Mouse (Mus musculus) gastrocnemius, adult 2 months (tissue): ENCODE data around the gene Adgrf2. TPM values are rescaled to one million over a fixed set of nuclear protein-coding genes. Genes with fewer than 3 reads are reported as not detected.

Experiments used
- DNase-seq: peaks from one replicate; pipeline ENCODE4 v3.0.0; 2022
- H3K27ac ChIP-seq: fragments of 200-600 bp; 2 replicates; pipeline ENCODE4 v1.8.1; 2022; ENCODE audit warnings: mild to moderate bottlenecking
- H3K4me3 ChIP-seq: fragments of 200-600 bp; 2 replicates; pipeline ENCODE4 v1.8.1; 2022; ENCODE audit warnings: mild to moderate bottlenecking, moderate library complexity
- CTCF ChIP-seq: fragments of 200-600 bp; IDR thresholded peaks from 2 replicates; pipeline ENCODE4 v1.8.1; 2022; ENCODE audit warnings: antibody characterized with exemption, mild to moderate bottlenecking, moderate library complexity
- intact Hi-C: fragments of 180-260 bp; cut with DNase I; formaldehyde crosslinking; loops from one replicate; pipeline ENCODE4 v1.15.1; 2025
- total RNA-seq, 2 experiments: library from RNA; stranded (reverse); gene quantifications; 2 replicates each; pipeline ENCODE4 v1.2.3; 2021

Adgrf2 gene
- total RNA-seq, 2 experiments from 2014 or later, result 0.33 to 0.36 TPM

DNA sequence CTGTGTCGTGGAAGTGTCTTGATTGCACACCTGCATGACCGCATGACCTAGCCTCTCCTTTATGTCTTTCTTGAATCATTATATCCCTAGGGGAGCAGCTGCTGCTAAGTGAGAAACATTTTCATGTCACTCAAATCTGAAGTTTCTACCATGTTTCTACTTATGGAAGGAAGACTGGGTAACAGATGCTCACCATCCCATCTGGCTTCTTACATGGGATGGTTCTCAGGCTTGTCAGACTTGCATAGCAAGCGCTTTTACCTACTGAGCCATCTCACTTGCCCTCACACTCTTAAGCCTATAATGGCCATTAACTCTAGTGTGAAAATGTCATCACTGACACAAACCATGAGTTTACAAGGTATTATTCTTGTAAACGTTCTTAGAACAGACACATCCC lies 36.4 kb downstream of the Adgrf2 start:
- TF ChIP-seq CTCF, result no peak
- Histone ChIP-seq H3K4me3 (no peak overlapping the region), H3K27ac (no peak overlapping the region)
- intact Hi-C loops, result no loop called here
- no peak for DNase-seq

DNA sequence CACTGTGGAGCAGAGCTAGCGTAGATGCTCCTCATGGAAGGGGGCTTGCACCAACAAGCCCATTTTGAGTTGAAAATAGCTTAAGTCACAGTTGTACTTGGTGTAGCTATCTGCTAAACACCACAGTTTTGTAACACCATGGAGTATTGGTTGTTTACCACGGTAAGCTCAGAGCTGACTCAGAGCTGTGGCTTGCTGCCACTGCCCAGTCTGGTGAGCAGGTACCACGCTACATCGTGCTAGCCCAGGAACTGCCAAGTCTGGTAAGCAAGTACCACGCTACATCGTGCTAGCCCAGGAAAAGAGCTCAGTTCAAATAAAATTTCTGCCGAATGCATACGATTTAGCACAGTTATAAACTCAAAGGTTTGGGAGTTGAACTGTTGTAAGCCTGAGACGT lies 39.8 kb downstream of the Adgrf2 start:
- TF ChIP-seq CTCF, result no peak
- intact Hi-C loops, result no loop called here
- no peak for DNase-seq
- H3K4me3 ChIP-seq, result no peak overlapping the region
- H3K27ac ChIP-seq, result no peak overlapping the region

DNA sequence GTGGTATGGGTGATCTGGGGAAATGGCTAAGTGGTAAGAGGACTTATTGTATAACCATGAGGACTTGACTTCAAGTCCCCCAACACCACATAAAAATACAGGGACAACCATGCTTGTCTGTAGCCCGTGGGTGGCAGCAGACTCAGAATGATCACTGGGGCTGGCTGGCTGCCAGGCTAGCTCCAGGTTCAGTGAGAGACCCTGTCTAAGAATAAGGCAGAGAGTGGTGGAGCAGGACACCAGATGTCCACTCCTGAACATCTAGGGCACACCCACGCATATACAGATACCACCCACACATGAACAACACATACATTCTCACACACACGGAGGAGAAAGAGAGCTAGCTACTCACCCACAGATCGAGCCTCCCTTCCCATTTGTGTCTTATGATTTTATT lies 47.2 kb downstream of the Adgrf2 start:
- intact Hi-C loops, result no loop called here
- Histone ChIP-seq H3K27ac (no peak overlapping the region), H3K4me3 (no peak overlapping the region)
- DNase-seq, result no peak
- TF ChIP-seq CTCF, result no peak

DNA sequence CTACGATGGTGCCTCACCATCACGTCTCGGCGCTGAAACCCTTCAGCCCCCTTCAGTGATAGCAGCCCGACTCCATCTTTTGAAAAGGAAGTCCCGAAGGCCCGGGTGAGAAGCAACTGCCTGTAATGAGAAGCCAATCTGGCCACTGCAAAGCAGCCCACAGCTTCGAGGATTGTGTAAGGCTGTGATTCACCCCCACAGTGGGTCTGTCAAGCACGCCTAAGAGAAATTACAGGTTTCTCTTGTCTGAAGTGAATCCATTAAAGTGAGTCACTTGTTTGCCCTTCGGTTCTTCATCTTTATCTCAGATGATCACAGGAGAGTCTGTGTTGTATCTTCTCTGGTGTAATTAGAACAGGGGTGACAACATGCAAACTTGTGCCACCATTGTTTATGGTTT lies 49.8 kb downstream of the Adgrf2 start, which contains the start of gene Adgrf4:
Adgrf4 (minus strand) TSS at position 149 of the 400 bp plus-strand sequence.
- no peak within 1 kb of the TSS for H3K4me3 ChIP-seq
- no peak for DNase-seq
- H3K27ac ChIP-seq, result no peak within 1 kb of the TSS
- intact Hi-C loops, result no loop called here
- TF ChIP-seq CTCF, result no peak

DNA sequence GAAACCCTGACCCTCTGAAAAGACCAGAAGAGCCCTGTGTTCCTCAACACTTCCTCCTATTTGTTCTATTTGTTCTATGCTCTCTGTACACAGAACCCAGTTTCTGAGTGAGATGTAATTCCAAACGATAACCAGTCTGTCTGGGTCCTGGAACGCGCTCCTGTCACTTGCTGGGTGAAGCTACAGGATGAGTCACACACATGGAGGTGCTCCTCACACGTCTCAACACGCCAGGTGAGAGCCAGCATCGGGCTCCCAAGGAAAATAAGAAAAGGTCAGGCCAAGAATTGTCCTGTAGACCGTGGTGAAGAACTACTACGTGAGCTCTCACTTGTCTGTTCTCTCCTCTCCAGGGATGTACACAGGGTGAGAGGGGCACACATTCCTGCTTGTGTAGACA lies 51.4 kb downstream of the Adgrf2 start:
- intact Hi-C loops, result no loop called here
- no peak overlapping the region for H3K27ac ChIP-seq
- DNase-seq, result no peak
- no peak overlapping the region for H3K4me3 ChIP-seq
- TF ChIP-seq CTCF, result no peak

Other genes with a start within 250 kb of the Adgrf2 start
- not detected for gene Opn5, start 130.8 kb downstream of the Adgrf2 start, total RNA-seq
- gene Adgrf4, start 49.9 kb downstream of the Adgrf2 start, total RNA-seq, result under 1 TPM; 0.17 to 0.33 TPM
- gene Cd2ap, start 134.5 kb upstream of the Adgrf2 start, total RNA-seq, result 10 to 100 TPM; 13.5 TPM